Mouse (Mus musculus) bone marrow macrophage, adult 2 months (primary cell): ENCODE measurements at regions not wholly inside any gene's neighbourhood (a gene's known extent, or its start where the extent isn't known, plus 50 kb on each side); places are given as distances from the start of the nearest gene placed in this dataset.

Experiments used
- CTCF ChIP-seq: IDR thresholded peaks from 2 replicates; pipeline ENCODE4 v1.5.1; 2012; ENCODE audit warnings: low read depth, mild to moderate bottlenecking, low read length, moderate library complexity
- POLR2A ChIP-seq: IDR thresholded peaks from 2 replicates; pipeline ENCODE4 v1.6.1; 2012; ENCODE audit warnings: mild to moderate bottlenecking, low read depth, low read length, borderline replicate concordance

DNA sequence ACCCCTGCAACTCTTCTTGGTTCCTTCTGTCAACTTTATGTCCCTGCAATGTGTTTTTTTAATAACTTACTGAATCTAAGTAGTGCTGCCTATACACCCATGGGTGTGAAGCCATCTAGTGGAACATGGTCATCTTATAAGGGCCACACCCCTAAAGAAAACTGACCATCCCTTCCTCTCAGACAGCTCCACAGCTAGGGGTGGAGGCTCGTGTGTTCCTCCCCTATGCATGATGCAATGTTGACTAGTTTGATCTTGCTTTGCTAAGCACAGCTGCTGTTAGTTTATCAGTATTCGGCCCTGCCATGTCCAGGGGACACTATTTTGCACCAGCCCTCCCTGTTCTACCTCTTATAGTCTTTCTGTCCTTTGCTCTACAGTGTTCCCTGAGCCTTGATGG lies 142.9 kb upstream of the Teddm2 start:
- TF ChIP-seq CTCF (no peak), POLR2A (no peak)
